ENCODE assay signal across 1 mouse cellular context in genomic region chr11:82763742-82764437, GRCm38 (mm10).
TF ChIP-seq lines count a peak whose summit lies in the region.

Gene Cct6b, minus strand, starts transcription at chr11:82764321.
Gene Zfp830, plus strand, starts transcription at chr11:82764345.

TF ChIP-seq in CH12.LX, 34 proteins besides CTCF, POLR2A, EP300 and RAD21 (continued from another document):
- TF ChIP-seq PAX5 (IDR thresholded peaks at IDR 0.05; ENCODE audit: low read length) (no peak), MXI1 (IDR thresholded peaks at IDR 0.05; ENCODE audit: low read depth, low read length) (peak; percentile 58; the same call in 1 of the 2 replicates), RCOR1 (conservative IDR thresholded peaks at IDR 0.05; ENCODE audit: low read depth, low read length) (0 out of 2 replicates have a peak, but pooled peaks have one; percentile 59), SMC3 (IDR thresholded peaks at IDR 0.05; ENCODE audit: low read depth, low read length) (no peak), NRF1 (IDR thresholded peaks at IDR 0.05; ENCODE audit: low read depth, low read length) (peak; percentile 66), ZMIZ1 (IDR thresholded peaks at IDR 0.05; ENCODE audit: low read depth, low read length) (peak; percentile 95), JUN (IDR thresholded peaks at IDR 0.05; ENCODE audit: insufficient read depth, low read depth, low read length) (peak; percentile 82), POLR2AphosphoS2 (IDR thresholded peaks at IDR 0.05; ENCODE audit: low read depth, low read length) (peak; percentile 93), TCF12 (IDR thresholded peaks at IDR 0.05; ENCODE audit: low read depth, low read length) (peak; percentile 94), E2F4 (IDR thresholded peaks at IDR 0.05; ENCODE audit: insufficient replicate concordance, low read depth, low read length) (peak; percentile 67; the same call in 1 of the 2 replicates), CHD1 (IDR thresholded peaks at IDR 0.05; ENCODE audit: low read depth, low read length) (no peak), MAFK (IDR thresholded peaks at IDR 0.05; ENCODE audit: insufficient replicate concordance, low read length) (no peak), MYC (IDR thresholded peaks at IDR 0.05; ENCODE audit: low read depth, low read length) (peak; percentile 58; the same call in 1 of the 2 replicates), HCFC1 (IDR thresholded peaks at IDR 0.05; ENCODE audit: low read depth, low read length) (peak; percentile 82), ZC3H11A (IDR thresholded peaks at IDR 0.05; ENCODE audit: low read depth, low read length) (no peak), UBTF (IDR thresholded peaks at IDR 0.05; ENCODE audit: low read depth, low read length) (peak; percentile 83; the same call in 1 of the 2 replicates), GABPA (IDR thresholded peaks at IDR 0.05; ENCODE audit: insufficient replicate concordance, low read depth, low read length) (no peak; the same call in 1 of the 2 replicates), USF2 (conservative IDR thresholded peaks at IDR 0.05; ENCODE audit: low read depth, low read length) (no peak), CHD2 (IDR thresholded peaks at IDR 0.05; ENCODE audit: low read length) (peak; percentile 5; the same call in 1 of the 2 replicates), ELF1 (IDR thresholded peaks at IDR 0.05; ENCODE audit: low read depth, low read length) (peak; percentile 84), MEF2A (IDR thresholded peaks at IDR 0.05; ENCODE audit: borderline replicate concordance, low read depth, low read length) (peak; percentile 72; the same call in 1 of the 2 replicates), ETS1 (conservative IDR thresholded peaks at IDR 0.05; ENCODE audit: low read depth, low read length) (no peak; the same call in 1 of the 2 replicates), IRF4 (IDR thresholded peaks at IDR 0.05; ENCODE audit: low read depth, low read length) (peak; percentile 98)
